7 mouse cellular contexts compared by ENCODE assay signal in genomic region chr7:99360803-99361414, GRCm38 (mm10). TPM values are rescaled to one million over a fixed set of nuclear protein-coding genes. Genes with fewer than 3 reads are reported as not detected.
DNase-seq lines count a peak whose midpoint lies in the region; ATAC-seq and TF ChIP-seq lines count a peak whose summit lies in the region.

No protein-coding gene starts in this region.

- peaks cover 6% of the 10 kb centered on the region for H3K4me1 ChIP-seq in testis, adult 2 months (ENCODE audit: control insufficient read depth, insufficient read depth, low read length)
- H3K4me1 ChIP-seq in forebrain, embryonic 12.5 days: peaks cover 49% of the 10 kb centered on the region
- peaks cover 49% of the 10 kb centered on the region for H3K4me1 ChIP-seq in limb, embryonic 12.5 days (replicated peaks)

- no peak for ATAC-seq in forebrain, embryonic 12.5 days (ENCODE audit: low FRiP score)
- no peak for ATAC-seq in limb, embryonic 12.5 days (ENCODE audit: insufficient number of reproducible peaks, insufficient read depth, low FRiP score, low TSS enrichment, low read depth)

- no peak for TF ChIP-seq CTCF in testis, adult 2 months (IDR thresholded peaks at IDR 0.05; ENCODE audit: control insufficient read depth, insufficient read depth, insufficient replicate concordance, low read depth, low read length)

- H3K9ac ChIP-seq in forebrain, embryonic 12.5 days: 0 out of 2 replicates have a peak overlapping the region, but pooled peaks have one; percentile 36
- H3K9ac ChIP-seq in limb, embryonic 12.5 days (replicated peaks): peak overlapping the region; percentile 40

- no peak overlapping the region for H3K4me3 ChIP-seq in testis, adult 2 months (ENCODE audit: control insufficient read depth, low read depth, low read length)
- no peak overlapping the region for H3K4me3 ChIP-seq in forebrain, embryonic 12.5 days (replicated peaks)
- no peak overlapping the region for H3K4me3 ChIP-seq in limb, embryonic 12.5 days (replicated peaks)

- H3K27ac ChIP-seq in testis, adult 2 months (ENCODE audit: control insufficient read depth, insufficient read depth, low read depth, low read length): peak overlapping the region; percentile 39; the same call in 1 of the 2 replicates
- peak overlapping the region; percentile 96 for H3K27ac ChIP-seq in forebrain, embryonic 12.5 days
- H3K27ac ChIP-seq in limb, embryonic 12.5 days: peak overlapping the region; percentile 98

- no peaks in the 10 kb centered on the region for H3K27me3 ChIP-seq in testis, adult 2 months (ENCODE audit: control insufficient read depth, insufficient read depth, low read length)
- no peaks in the 10 kb centered on the region for H3K27me3 ChIP-seq in forebrain, embryonic 12.5 days
- no peaks in the 10 kb centered on the region for H3K27me3 ChIP-seq in limb, embryonic 12.5 days

- H3K9me3 ChIP-seq in forebrain, embryonic 12.5 days: no peaks in the 10 kb centered on the region
- H3K9me3 ChIP-seq in limb, embryonic 12.5 days: no peaks in the 10 kb centered on the region

- no peaks in the 10 kb centered on the region for H3K36me3 ChIP-seq in testis, adult 2 months (ENCODE audit: control insufficient read depth, insufficient read depth, low read length)
- H3K36me3 ChIP-seq in forebrain, embryonic 12.5 days (replicated peaks): no peaks in the 10 kb centered on the region
- H3K36me3 ChIP-seq in limb, embryonic 12.5 days: no peaks in the 10 kb centered on the region

- peak overlapping the region; percentile 11 for H3K4me2 ChIP-seq in forebrain, embryonic 12.5 days
- H3K4me2 ChIP-seq in limb, embryonic 12.5 days: peak overlapping the region; percentile 45

- 24% methylated on average over 8 of the region's 8 CpGs for WGBS in forebrain, embryonic 12.5 days
- WGBS in limb, embryonic 12.5 days: 11% methylated on average over 8 of the region's 8 CpGs

- DNase-seq in testis, postnatal 14 days (ENCODE audit: low spot score): no peak
- DNase-seq in adrenal gland, adult (ENCODE audit: inconsistent age in 2 of 2, low spot score in 1 of 2): no peak
- DNase-seq in adrenal gland, postnatal 10 days: no peak
- DNase-seq in adrenal gland, adult 2 months: no peak

- no peak for TF ChIP-seq POLR2A in testis, adult 2 months (IDR thresholded peaks at IDR 0.05; ENCODE audit: control insufficient read depth, low read depth, low read length)

RNA-seq across cellular contexts. Expression of gene Serpinh1, which starts 7.9 kb away (rescaled TPM):
- 17.8 and 18.8 TPM in 2 replicates for polyA plus RNA-seq in testis, adult 2 months (2012; rRNA removed)
- 425 and 501 TPM in 2 replicates for polyA plus RNA-seq in forebrain, embryonic 12.5 days (2016; fragmentation: Nextera tagmentation; extraction: Ambion mirVana)
- polyA plus RNA-seq in limb, embryonic 12.5 days (2016; fragmentation: Nextera tagmentation; extraction: Ambion mirVana): 1,189 and 1,266 TPM in 2 replicates
- 100 to 1,000 TPM; 331 to 363 TPM for total RNA-seq in adrenal gland, postnatal 10 days (2021)
- total RNA-seq in adrenal gland, adult 2 months (2021): 100 to 1,000 TPM; 276 to 356 TPM
- polyA plus RNA-seq in adrenal gland, adult 2 months (2012; rRNA removed): 358 and 377 TPM in 2 replicates

RNA-seq across cellular contexts. Expression of gene Gdpd5, which starts 20.3 kb away (rescaled TPM):
- polyA plus RNA-seq in testis, adult 2 months (2012; rRNA removed): 9.9 and 11.1 TPM in 2 replicates
- 29.9 and 34.4 TPM in 2 replicates for polyA plus RNA-seq in forebrain, embryonic 12.5 days (2016; fragmentation: Nextera tagmentation; extraction: Ambion mirVana)
- 11.2 and 12.2 TPM in 2 replicates for polyA plus RNA-seq in limb, embryonic 12.5 days (2016; fragmentation: Nextera tagmentation; extraction: Ambion mirVana)
- 10 to 100 TPM; 11.5 to 16.6 TPM for total RNA-seq in adrenal gland, postnatal 10 days (2021)
- total RNA-seq in adrenal gland, adult 2 months (2021): 10 to 100 TPM in 1 of 2 experiments, 1 to 10 TPM in 1; 7.2 to 12.9 TPM
- 26.6 TPM in 2 replicates for polyA plus RNA-seq in adrenal gland, adult 2 months (2012; rRNA removed)

Comparison
In these comparisons a context has a peak if more than half of its experiments do, and no peak if none do; other contexts are left out.
1. H3K27ac ChIP-seq: peak in every context shown above with its lines; median percentile 98 in limb, embryonic 12.5 days; 96 in forebrain, embryonic 12.5 days; 39 in testis, adult 2 months.
2. RNA of gene Serpinh1, which starts 7.9 kb away (polyA plus RNA-seq): 1,189 to 1,266 TPM in limb, embryonic 12.5 days, 425 to 501 TPM in forebrain, embryonic 12.5 days and 358 to 377 TPM in adrenal gland, adult 2 months; 17.8 to 18.8 TPM in testis, adult 2 months; every median in the first group is over 10 times any median in the second.